Mouse (Mus musculus): ENCODE results near the gene Inpp4a. TPM values are rescaled to one million over a fixed set of nuclear protein-coding genes. Genes with fewer than 3 reads are reported as not detected.

Inpp4a gene
- total RNA-seq, 2 experiments from 2014 or later = 125 to 127 TPM

DNA sequence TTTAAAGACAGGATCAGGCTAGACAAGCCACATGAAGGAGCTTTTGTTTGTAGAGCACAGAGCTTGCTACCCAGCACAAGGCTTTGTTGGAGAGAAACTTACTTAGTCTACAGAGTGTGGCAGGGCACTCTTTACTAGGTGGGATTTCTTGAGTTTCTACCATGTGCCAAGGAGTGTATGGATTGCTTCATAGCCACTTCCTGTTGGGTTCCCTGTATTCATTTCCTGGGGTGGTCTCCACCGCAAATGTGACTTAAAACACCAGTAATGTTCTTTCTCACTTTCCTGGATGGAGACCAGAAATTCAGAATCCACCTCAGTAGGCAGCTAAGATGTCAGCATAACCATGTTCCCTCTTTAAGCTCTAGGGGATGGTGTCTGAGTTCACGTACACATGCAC lies 18.9 kb downstream of the Inpp4a start:
- no peak for DNase-seq
- intact Hi-C loops (cut with DNase I) = no loop called here

DNA sequence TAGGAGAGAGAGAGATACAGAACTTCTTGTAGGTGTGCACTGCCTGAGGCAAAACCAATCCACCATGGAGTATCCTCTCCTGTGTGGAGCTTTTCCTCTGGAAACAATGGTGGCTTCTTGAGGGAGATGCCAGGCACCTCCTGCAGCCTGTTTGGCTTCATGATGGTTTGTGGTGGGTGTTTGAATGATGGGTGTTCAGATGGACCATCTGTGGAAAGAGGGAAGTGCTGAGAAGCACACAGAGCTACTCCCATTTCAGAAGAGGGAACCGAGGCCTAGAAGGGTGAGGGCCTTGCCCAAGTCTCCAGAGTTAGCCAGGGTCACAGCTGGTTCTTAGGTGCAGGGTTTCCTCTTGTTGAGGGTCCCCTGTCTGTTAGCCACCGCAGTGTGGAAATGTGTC lies 23.0 kb downstream of the Inpp4a start:
- DNase-seq = no peak
- intact Hi-C loops (cut with DNase I) = no loop called here

DNA sequence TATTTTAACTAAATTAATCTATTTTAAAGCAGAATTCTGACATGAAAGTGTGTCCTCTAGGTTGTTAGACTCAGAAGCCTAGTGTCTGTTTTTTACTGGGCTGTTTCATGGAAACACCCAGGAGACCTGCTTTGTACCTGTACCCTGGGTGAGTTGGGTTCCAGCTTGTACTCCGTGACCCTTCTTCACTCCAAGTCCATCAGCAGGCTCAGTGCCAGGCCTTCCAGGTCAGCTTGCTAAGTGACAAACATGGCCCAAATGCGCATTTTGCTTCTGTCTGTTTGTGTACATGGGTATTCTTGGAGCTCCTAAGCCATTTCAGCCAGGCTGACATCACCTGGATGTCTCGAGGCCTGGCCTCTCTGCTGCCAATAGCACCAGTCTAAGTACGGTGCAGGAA lies 23.5 kb downstream of the Inpp4a start:
- intact Hi-C loops (cut with DNase I) = no loop called here
- no peak for DNase-seq

DNA sequence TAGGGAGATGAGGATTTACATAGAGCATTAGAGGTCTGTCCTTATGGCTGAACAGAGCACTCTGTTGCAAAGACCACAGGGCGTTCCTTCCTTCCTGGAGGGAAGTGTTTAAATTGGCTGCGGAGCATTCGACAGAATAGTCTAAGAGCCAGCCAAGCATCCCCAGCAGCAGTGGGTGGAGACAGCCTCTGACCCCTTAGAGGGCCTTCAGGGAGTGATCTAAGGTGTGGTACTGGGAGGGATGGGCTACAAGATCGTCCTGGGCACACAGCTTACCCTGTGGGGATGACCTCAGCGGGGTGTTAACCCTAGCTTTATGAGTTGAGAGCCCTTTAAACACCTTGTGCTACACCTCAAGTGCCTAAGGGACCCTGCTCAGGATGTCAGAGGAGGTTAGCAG lies 24.9 kb downstream of the Inpp4a start:
- DNase-seq = no peak
- intact Hi-C loops (cut with DNase I) = no loop called here

DNA sequence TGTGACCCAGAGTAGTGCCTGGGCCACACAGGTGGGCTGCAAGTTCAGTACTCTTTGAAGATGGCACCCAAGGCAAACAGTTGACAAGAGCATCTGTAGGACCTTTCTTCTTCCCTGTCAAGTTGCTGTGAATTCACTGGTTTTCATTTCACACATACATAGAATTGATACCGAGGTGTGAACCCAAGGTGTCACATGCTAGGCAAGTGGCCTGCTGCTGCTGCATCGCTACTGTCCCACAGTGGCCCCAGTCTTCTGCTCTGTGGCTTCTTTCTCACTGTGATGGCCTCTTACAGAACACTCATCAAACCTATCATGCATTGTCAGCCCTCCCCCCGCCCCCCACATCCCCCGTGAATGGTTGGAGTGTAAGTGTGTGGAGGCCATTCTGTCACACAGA lies 27.6 kb downstream of the Inpp4a start:
- intact Hi-C loops (cut with DNase I) = no loop called here
- no peak for DNase-seq

DNA sequence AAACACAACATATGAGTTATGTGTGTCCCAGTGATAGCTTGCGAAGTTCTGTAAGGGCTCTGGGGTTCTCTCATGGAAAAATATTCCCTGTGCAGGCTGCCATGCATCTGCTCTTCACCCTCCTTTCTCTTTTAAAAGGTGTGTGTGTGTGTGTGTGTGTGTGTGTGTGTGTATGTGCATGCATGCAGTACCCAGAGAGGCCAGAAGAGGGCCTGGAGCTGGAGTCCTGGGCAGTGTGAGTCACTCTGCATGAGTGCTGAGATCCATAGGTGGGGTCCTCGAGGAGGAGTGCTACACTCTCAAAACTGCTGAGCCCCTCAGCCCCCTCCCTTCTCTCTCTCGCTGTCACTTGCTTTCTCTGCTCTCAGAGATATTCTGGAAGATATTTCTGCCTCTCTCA lies 29.5 kb downstream of the Inpp4a start:
- intact Hi-C loops (cut with DNase I) = no loop called here
- no peak for DNase-seq

DNA sequence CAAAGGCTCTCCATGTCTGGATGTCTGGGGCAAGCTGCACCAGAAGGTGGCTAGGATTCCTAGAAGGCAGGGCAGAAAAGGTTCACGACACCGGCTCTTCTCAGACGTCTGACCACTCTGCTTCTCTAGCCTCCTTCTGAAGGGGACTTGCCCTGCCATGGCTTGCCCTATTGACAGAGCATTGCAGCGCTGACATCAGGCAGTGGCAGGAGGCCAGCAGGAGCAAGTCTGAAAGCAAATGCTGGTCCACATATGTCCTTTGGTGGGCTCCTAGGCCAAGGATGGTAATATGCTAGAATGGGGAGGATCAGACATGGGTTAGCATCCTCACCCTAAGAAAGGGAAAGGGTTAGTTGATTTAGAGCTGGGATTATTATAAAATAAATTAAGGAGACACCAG lies 30.2 kb downstream of the Inpp4a start:
- intact Hi-C loops (cut with DNase I) = no loop called here
- DNase-seq = peak; percentile 38

DNA sequence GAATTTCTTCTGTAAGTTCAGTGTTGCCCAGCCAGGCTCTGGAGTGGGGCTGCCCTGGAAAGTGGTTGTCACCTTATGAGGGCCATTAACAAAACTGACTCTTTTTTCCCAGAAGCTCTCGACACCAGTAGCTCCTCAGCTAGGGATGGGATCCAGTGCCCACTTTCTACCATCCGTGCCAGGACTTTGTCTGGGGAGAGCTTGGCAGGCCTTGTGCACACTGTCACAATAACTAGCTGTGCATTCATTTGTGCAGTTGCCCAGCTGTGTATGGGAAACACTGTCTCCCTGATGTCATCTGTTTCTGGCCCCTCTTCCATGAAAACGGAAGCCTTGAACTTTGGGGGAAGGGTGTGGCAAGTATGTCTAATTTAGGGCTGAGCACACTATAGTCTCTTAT lies 33.1 kb downstream of the Inpp4a start:
- intact Hi-C loops (cut with DNase I) = no loop called here
- peak; percentile 73 for DNase-seq

DNA sequence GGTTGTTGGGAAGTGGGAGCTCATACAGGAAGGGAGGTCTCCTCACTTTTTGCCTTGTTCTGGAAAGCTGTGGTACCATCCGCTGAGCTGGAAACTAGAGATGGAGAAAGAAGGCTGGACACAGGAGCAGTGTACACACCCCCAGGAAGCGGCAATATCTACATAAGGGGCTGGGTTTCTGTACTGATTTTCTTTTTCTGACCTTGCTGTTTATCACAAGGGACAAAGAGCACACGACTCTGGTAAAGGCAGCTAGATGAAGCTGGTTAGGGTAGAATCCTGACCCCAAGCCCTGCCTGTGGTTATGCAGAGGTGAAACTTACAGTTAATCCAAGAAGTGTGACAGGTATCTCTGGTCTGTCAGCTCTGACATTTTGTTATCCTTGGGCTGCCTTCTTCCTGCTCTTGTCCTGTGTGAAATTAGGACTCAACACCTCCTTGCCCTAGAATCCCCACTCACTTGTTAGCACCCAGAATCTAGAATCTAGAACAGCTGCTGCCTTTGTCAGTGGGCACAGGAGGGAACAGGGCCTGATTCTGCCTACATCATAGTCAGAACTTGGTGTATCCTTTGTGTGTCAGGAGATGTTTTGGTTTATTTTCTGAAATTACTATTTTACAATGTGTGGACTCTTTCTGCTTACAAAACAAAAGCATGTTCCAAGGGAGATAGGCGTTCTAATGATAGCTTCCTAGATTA lies 34.2 kb downstream of the Inpp4a start:
- DNase-seq = no peak
- intact Hi-C loops (cut with DNase I) = no loop called here

DNA sequence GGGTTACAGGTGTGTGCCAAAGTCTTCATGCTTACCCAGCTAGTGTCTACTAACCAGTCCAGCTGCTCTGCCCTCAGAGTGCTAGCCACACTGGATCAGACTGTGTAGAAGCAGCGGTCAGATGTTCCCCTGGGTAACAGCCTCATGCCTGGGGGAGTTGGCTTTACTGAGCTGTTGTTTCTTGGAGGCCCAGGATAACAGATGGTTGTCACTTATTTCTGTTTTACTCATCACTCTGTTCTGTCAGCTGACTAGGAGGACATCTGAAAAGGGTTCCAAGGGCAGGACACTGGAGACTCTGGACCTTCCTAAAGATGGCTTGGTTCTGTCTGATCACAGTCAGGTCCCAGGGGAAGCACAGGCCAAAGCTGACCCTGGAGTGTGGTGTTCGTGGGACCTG lies 36.4 kb downstream of the Inpp4a start:
- intact Hi-C loops (cut with DNase I) = no loop called here
- DNase-seq = no peak

DNA sequence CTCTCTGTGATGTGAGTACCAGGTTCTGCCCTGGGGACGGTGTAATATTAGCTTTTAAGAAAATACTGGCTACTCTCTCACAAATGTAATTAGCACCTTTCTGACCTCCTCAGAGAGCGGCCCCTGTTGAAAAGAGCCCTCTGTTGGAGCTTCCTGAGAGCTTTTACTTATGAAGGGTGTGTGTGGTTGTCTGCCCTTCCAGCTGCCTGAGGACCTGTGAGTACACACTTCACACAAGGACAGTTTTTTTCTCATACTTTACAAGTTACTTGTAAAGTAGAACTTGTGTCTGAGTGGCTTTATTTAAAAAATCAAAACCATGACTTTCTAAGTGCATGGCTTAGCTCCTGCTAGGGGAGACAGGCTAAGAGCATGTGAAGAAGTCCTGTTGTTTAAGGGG lies 37.1 kb downstream of the Inpp4a start:
- intact Hi-C loops (cut with DNase I) = no loop called here
- no peak for DNase-seq

DNA sequence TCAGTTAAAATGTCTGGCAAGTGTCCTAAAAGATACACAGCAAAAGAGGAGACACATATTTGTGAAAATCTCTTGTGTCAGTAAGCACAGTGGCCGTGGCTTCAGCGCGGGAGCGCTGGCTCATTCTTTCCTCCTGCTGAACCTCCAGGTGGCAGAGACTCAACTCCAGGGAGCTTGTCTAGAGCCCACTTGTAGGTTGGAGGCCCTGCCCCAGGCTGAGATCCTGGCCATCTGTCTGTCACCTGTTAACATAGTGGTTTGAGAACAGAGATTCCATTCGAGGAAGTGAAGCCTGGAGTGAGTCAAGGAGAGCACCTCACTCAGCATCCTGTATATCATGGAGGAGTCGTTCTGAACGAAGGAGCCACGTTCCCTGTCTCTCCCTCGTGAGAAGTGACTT lies 37.6 kb downstream of the Inpp4a start:
- intact Hi-C loops (cut with DNase I) = no loop called here
- DNase-seq = no peak

DNA sequence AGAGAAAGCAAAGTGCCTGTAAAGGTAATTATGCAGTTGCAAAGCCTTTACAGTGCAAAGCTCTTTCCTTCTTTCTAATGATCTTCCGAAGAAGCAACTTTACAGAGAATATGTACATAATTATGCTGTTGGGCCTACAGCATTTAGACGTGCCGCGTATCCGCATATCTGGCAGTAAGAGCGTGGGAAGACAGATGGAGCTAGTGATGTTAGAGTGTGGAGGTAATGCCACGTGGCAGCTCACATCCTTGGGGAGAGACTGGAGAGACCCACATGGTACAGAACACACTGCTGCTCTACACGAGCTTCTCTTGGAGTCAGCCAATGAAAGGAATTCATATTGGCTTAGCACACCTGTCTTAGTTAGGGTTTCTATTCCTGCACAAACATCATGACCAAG lies 39.5 kb downstream of the Inpp4a start:
- intact Hi-C loops (cut with DNase I) = no loop called here
- no peak for DNase-seq

DNA sequence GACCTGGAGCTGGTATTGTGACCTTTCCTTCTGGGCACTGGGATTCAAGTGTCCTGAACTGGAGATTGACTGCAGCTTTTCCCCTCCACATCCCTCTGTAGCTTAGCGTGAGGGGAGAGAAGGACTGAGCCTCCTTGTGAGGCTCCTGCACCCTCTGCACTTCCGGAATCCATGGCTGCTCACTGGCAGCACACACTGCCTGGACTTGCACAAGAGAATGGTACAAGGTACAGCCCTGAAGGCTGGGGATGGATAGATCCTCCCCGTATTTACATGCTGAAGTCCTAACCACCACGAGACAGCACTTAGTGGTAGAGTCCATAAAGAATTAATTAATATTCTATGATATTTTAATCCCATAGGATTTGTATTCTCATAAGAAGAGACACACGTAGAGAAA lies 41.7 kb downstream of the Inpp4a start:
- no peak for DNase-seq
- intact Hi-C loops (cut with DNase I) = no loop called here

DNA sequence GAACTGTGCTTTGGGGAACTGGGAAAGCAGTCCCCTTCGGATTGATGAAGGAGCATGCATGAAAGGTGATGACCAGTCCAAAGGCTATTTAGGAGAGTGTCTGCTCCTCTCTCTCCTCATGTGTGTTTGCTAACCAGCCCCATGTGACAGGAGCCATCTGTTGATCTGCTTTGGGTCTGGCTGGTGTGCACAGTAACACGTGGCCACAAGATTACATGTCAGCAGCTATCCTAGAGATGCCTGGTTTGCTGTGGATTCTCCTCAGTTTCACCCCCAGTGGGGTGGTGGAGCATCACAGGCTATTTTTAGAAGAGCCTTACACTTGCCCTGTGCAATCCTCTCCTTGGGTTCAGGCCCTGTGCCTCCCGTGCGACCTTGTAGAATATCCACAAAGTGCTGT lies 42.2 kb downstream of the Inpp4a start:
- intact Hi-C loops (cut with DNase I) = no loop called here
- peak; percentile 40 for DNase-seq

DNA sequence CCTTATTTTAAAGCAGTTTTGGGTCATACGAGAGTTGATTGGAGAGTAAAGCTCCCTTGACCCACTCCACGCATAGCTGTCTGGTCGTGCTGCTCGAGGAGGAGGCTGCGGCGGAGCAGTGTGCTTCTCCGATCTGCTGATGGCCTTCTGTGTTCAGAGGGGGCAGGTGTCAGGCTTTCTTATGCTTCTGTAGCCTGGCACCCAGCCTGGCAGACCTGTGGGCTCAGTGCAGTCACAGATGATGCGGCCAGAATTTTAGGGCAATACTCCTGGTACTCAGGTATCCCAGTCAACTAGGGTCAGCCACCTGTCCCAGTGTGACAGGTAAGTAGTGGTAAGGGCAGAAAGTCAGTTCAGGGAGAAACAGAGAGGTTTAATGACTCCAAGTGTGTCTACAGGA lies 42.9 kb downstream of the Inpp4a start:
- DNase-seq = no peak
- intact Hi-C loops (cut with DNase I) = no loop called here

DNA sequence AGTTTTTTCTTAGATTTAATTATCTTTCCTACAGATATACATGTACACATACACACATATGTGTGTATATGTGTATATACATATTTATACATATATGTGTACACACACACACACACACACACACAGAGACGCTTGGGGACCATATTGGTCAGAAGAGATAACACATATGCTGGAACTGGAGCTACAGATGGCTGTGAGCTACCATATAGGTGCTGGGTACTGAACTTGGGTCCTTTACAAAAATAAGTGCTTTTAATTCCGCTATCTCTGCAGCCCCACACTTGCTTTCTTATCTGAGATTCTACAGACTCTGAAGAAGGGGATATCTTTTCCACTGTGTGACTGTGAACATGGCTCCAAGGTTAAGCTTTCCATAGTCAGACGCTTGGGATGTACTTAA lies 43.6 kb downstream of the Inpp4a start:
- no peak for DNase-seq
- intact Hi-C loops (cut with DNase I) = no loop called here

DNA sequence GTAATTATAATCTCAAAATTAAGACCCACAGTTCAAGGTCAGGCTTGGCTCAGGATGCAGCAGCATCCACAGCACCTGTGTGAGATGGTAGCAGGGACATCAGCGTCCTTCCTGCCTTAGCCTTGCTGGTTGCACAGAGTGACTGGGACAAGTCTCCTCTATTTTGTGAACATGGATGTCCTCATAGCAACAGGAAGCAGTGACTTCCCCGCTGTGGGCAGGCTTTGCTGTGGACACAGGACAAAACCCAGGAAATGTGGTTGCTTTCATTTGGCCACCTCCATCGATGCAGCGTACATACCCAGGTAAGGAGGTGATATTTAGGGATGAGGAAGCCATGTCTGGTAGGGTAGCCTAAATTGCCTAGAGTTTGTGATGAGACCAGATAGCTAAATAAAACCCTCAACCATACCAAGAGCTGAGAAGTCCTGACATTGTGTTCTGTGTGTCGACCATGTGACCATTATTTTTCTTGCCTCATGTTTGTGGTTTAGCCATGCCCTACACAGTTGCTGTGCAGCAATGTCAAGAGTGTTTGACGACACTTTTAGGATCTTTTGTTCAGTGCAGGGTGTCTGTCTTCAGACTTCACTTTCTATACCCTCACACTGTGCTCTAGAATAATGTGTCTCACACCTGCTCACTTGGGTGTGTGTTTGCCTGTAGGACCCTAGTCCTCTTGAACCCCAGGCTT lies 44.7 kb downstream of the Inpp4a start:
- DNase-seq = no peak
- intact Hi-C loops (cut with DNase I) = no loop called here

DNA sequence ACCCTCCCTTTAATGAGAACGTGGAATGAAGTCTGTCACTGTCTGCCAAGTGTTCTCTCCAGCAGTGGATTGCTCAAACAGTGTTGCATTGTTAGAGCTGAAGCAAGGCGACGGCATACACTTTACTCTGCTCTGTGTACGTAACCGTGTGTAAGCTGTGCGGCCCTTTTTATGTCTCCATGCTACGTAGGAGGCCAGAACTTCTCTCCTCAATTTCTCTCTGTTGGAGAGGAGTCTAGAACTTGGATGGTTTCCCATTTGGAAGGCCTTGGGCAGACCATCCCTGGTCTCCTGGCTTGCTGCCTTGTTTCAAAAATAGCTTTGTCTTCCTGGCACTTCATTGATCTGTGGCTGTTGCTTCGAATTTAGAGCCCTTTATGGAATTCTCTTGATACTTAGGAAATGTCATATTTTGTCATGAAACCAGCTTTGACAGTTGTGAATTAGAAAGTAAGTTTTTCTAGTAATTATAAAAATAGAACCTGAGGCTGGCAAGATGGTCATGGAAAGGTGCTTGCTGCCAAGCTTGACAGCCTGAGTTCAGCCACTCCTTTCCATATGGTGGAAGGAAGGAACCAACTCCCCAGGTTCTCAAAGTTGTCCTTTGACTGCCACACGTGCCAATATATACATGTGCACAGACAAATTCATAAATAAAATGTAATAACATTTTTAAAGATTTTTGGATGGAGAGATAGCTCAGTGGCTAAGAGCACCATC lies 47.9 kb downstream of the Inpp4a start:
- intact Hi-C loops (cut with DNase I) = no loop called here

DNA sequence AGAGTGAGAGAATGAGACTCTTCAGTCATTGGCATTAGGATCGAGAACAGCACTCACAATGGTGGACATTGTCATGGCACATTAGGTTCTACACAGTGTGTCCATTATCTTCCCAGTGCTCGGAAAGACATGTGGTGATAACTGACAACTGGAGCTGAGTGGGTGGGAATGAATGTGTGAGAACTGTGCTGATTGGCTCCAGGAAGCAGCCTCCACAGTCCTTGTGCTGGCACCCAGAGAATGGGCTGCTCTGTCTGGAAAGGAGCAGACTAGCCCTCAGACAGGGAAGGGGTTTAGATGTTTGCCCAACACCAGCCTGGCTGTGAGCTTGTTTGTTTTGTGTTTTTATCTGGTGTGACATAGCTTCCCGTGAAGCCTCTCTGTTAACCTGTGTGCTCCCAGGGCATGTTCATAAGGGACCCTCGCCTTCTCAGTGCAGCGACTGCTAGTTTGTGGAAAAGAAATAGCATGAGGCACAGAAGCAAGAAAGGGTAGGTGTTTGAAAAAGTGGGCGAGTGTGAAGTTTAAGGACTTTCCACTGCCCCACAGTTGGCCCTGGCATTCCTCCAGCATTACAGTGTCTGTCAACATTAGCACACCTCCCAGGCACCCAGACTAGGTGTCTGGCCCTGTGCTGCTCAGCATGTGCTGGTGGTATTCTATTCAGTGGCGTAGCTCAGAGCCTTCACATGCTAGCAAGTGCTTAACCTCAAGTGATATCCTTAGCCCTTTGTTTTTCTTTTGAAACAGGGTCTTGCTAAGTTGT lies 51.4 kb downstream of the Inpp4a start:
- DNase-seq = peak; percentile 27
- intact Hi-C loops (cut with DNase I) = no loop called here

More for the DNA sequence above, 47.9 kb downstream of the Inpp4a start:
- DNase-seq = peak; percentile 35

DNA sequence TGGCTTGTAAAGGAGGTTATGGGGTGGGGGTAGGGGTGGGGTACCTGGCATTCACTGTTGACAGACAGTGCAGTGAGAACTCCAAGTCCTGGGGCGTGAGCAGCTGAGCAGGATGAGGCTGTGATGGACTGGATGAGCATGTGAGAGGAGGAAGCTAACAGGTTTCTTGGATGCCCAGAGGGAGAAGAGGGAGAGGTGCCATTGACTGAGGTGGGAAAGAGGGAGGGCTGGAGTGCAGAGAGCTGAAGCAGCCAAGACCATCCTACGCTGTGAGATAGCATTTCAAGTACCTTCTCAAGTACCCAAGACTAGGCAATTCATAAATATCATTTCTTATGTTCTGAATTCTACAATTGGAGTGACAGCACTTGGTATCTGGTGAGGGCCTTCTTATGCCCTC lies 52.3 kb downstream of the Inpp4a start:
- intact Hi-C loops (cut with DNase I) = no loop called here

More for the DNA sequence above, 52.3 kb downstream of the Inpp4a start:
- no peak for DNase-seq

Measured in left cerebral cortex, postnatal 4 days (tissue).